17 mouse cellular contexts compared by ENCODE assay signal in genomic region chr11:62824211-62824610, GRCm38 (mm10). TPM values are rescaled to one million over a fixed set of nuclear protein-coding genes. Genes with fewer than 3 reads are reported as not detected.
DNase-seq lines count a peak whose midpoint lies in the region; ATAC-seq and TF ChIP-seq lines count a peak whose summit lies in the region.
"Had no signal": no experiment of that assay in that cellular context is flagged by ENCODE, and none has a peak within 500 bp of the region (broad histone marks: within the 10 kb centered on the region; RNA-seq: fewer than 3 reads in every experiment).

No protein-coding gene starts in this region.

- no peak for DNase-seq in limb, embryonic 10.5 days (ENCODE audit: low spot score)
- DNase-seq in MEL-GATA-1-ER (ENCODE audit: extremely low read depth, low read depth): peak; percentile 45
- no peak for DNase-seq in cerebellum, adult 11 months
- no peak for DNase-seq in liver, postnatal 0 days
- no peak for DNase-seq in right cerebral cortex, adult 2 months (ENCODE audit: low spot score in 2 of 2)
- DNase-seq: adrenal gland, postnatal 36 days; cerebellum, postnatal 36 days; kidney, adult 8-10 months; thymus, adult 18-20 months had no signal

- no peak overlapping the region for H3K9ac ChIP-seq in limb, embryonic 12.5 days (replicated peaks)
- H3K9ac ChIP-seq in limb, embryonic 13.5 days: no peak overlapping the region
- H3K9ac ChIP-seq in liver, postnatal 0 days (replicated peaks): no peak overlapping the region
- H3K9ac ChIP-seq: hindbrain, embryonic 12.5 days; midbrain, embryonic 15.5 days; neural tube, embryonic 12.5 days had no signal

- TF ChIP-seq CTCF in liver, postnatal 0 days (IDR thresholded peaks at IDR 0.05; ENCODE audit: low read depth): no peak

- no peak for ATAC-seq in limb, embryonic 12.5 days (ENCODE audit: insufficient number of reproducible peaks, insufficient read depth, low FRiP score, low TSS enrichment, low read depth)
- no peak for ATAC-seq in limb, embryonic 13.5 days (ENCODE audit: low FRiP score, low read depth)
- peak; percentile 5; the same call in 1 of the 2 replicates for ATAC-seq in megakaryocyte-erythroid progenitor cell, adult 5-6 weeks (replicated peaks; ENCODE audit: low FRiP score, low TSS enrichment, poor library complexity, severe bottlenecking)
- ATAC-seq in liver, postnatal 0 days: no peak
- ATAC-seq: midbrain, embryonic 15.5 days had no signal

- H3K4me3 ChIP-seq in limb, embryonic 12.5 days (replicated peaks): no peak overlapping the region
- H3K4me3 ChIP-seq in limb, embryonic 10.5 days: no peak overlapping the region
- no peak overlapping the region for H3K4me3 ChIP-seq in limb, embryonic 13.5 days
- no peak overlapping the region for H3K4me3 ChIP-seq in liver, postnatal 0 days (ENCODE audit: low read depth, low read length)
- H3K4me3 ChIP-seq: hindbrain, embryonic 12.5 days; midbrain, embryonic 15.5 days; neural tube, embryonic 12.5 days had no signal

- H3K27me3 ChIP-seq in limb, embryonic 12.5 days: peaks cover 2% of the 10 kb centered on the region; the same call in 1 of the 2 replicates
- H3K27me3 ChIP-seq in limb, embryonic 10.5 days (ENCODE audit: low read depth, poor library complexity, severe bottlenecking): peaks cover 4% of the 10 kb centered on the region; the same call in 1 of the 2 replicates
- H3K27me3 ChIP-seq in limb, embryonic 13.5 days: no peaks in the 10 kb centered on the region
- H3K27me3 ChIP-seq in liver, postnatal 0 days (ENCODE audit: insufficient read depth, low read length): no peaks in the 10 kb centered on the region
- H3K27me3 ChIP-seq: hindbrain, embryonic 12.5 days; midbrain, embryonic 15.5 days; neural tube, embryonic 12.5 days had no signal

- TF ChIP-seq EP300 in liver, postnatal 0 days (IDR thresholded peaks at IDR 0.05; ENCODE audit: low read depth): no peak

- H3K36me3 ChIP-seq in limb, embryonic 12.5 days: no peaks in the 10 kb centered on the region
- H3K36me3 ChIP-seq in limb, embryonic 10.5 days: no peaks in the 10 kb centered on the region
- H3K36me3 ChIP-seq in limb, embryonic 13.5 days: 0 out of 2 replicates have a peak, but pooled peaks cover 5% of the 10 kb centered on the region
- no peaks in the 10 kb centered on the region for H3K36me3 ChIP-seq in liver, postnatal 0 days (replicated peaks; ENCODE audit: insufficient read depth, low read length)
- H3K36me3 ChIP-seq: hindbrain, embryonic 12.5 days; midbrain, embryonic 15.5 days; neural tube, embryonic 12.5 days had no signal

- peaks cover 47% of the 10 kb centered on the region for H3K4me1 ChIP-seq in limb, embryonic 12.5 days (replicated peaks)
- H3K4me1 ChIP-seq in limb, embryonic 10.5 days: peaks cover 44% of the 10 kb centered on the region
- peaks cover 53% of the 10 kb centered on the region for H3K4me1 ChIP-seq in limb, embryonic 13.5 days
- H3K4me1 ChIP-seq in liver, postnatal 0 days (ENCODE audit: insufficient read depth): peaks cover 21% of the 10 kb centered on the region

- 58% methylated on average over 7 of the region's 7 CpGs for WGBS in limb, embryonic 12.5 days
- 72% methylated on average over 7 of the region's 7 CpGs for WGBS in limb, embryonic 10.5 days
- 44% methylated on average over 7 of the region's 7 CpGs for WGBS in limb, embryonic 13.5 days
- WGBS in liver, postnatal 0 days (ENCODE audit: insufficient replicate concordance): 44% methylated on average over 7 of the region's 7 CpGs

- H3K27ac ChIP-seq in limb, embryonic 12.5 days: no peak overlapping the region
- H3K27ac ChIP-seq in limb, embryonic 10.5 days: no peak overlapping the region
- H3K27ac ChIP-seq in limb, embryonic 13.5 days: no peak overlapping the region
- no peak overlapping the region for H3K27ac ChIP-seq in liver, postnatal 0 days (ENCODE audit: low read depth)
- H3K27ac ChIP-seq: hindbrain, embryonic 12.5 days; midbrain, embryonic 15.5 days; neural tube, embryonic 12.5 days had no signal

- H3K4me2 ChIP-seq in limb, embryonic 12.5 days: 0 out of 2 replicates have a peak overlapping the region, but pooled peaks have one; percentile 3
- peak overlapping the region; percentile 36 for H3K4me2 ChIP-seq in limb, embryonic 13.5 days (replicated peaks)
- no peak overlapping the region for H3K4me2 ChIP-seq in liver, postnatal 0 days (ENCODE audit: low read depth, low read length)
- H3K4me2 ChIP-seq: hindbrain, embryonic 12.5 days; midbrain, embryonic 15.5 days; neural tube, embryonic 12.5 days had no signal

- H3K9me3 ChIP-seq in limb, embryonic 12.5 days: no peaks in the 10 kb centered on the region
- H3K9me3 ChIP-seq in limb, embryonic 10.5 days (replicated peaks): no peaks in the 10 kb centered on the region
- no peaks in the 10 kb centered on the region for H3K9me3 ChIP-seq in limb, embryonic 13.5 days
- no peaks in the 10 kb centered on the region for H3K9me3 ChIP-seq in liver, postnatal 0 days (ENCODE audit: low read length)
- H3K9me3 ChIP-seq: hindbrain, embryonic 12.5 days; midbrain, embryonic 15.5 days; neural tube, embryonic 12.5 days had no signal

RNA-seq across cellular contexts. Expression of gene Trim16, which starts 4.2 kb away (rescaled TPM):
- 8.3 and 10.1 TPM in 2 replicates for polyA plus RNA-seq in limb, embryonic 12.5 days (2016; fragmentation: Nextera tagmentation; extraction: Ambion mirVana)
- polyA plus RNA-seq in limb, embryonic 10.5 days (2016; fragmentation: Nextera tagmentation; extraction: Ambion mirVana): 2.9 and 3.3 TPM in 2 replicates
- polyA plus RNA-seq in limb, embryonic 13.5 days (2015; fragmentation: Nextera tagmentation; extraction: Ambion mirVana): 17.0 and 17.7 TPM in 2 replicates
- 7.5 and 9.7 TPM in 2 replicates for total RNA-seq in megakaryocyte-erythroid progenitor cell, adult 5-6 weeks (2014; fragmentation: Nextera tagmentation)
- total RNA-seq in megakaryocyte-erythroid progenitor cell, adult 5-6 weeks (2017): 5.5 and 8.4 TPM in 2 replicates
- 0.85 and 0.91 TPM in 2 replicates for polyA plus RNA-seq in liver, postnatal 0 days (2015; fragmentation: Nextera tagmentation; extraction: Ambion mirVana)

RNA-seq across cellular contexts. Expression of gene Fbxw10, which starts 22.7 kb away (rescaled TPM):
- 0.59 and 0.73 TPM in 2 replicates for polyA plus RNA-seq in limb, embryonic 12.5 days (2016; fragmentation: Nextera tagmentation; extraction: Ambion mirVana)
- 0.31 and 0.84 TPM in 2 replicates for polyA plus RNA-seq in limb, embryonic 10.5 days (2016; fragmentation: Nextera tagmentation; extraction: Ambion mirVana)
- 0.84 and 1.0 TPM in 2 replicates for polyA plus RNA-seq in limb, embryonic 13.5 days (2015; fragmentation: Nextera tagmentation; extraction: Ambion mirVana)
- 2.4 TPM in 1 of 2 replicates, not detected in the other for total RNA-seq in megakaryocyte-erythroid progenitor cell, adult 5-6 weeks (2014; fragmentation: Nextera tagmentation)
- 0.91 and 2.3 TPM in 2 replicates for total RNA-seq in megakaryocyte-erythroid progenitor cell, adult 5-6 weeks (2017)
- 0.13 and 0.20 TPM in 2 replicates for polyA plus RNA-seq in liver, postnatal 0 days (2015; fragmentation: Nextera tagmentation; extraction: Ambion mirVana)
- total RNA-seq: liver, adult 2 months had no signal
- polyA plus RNA-seq: liver, adult 2 months had no signal

RNA-seq across cellular contexts. Expression of gene Zfp286, which starts 34.9 kb away (rescaled TPM):
- 37.5 and 42.7 TPM in 2 replicates for polyA plus RNA-seq in limb, embryonic 12.5 days (2016; fragmentation: Nextera tagmentation; extraction: Ambion mirVana)
- 22.4 and 29.8 TPM in 2 replicates for polyA plus RNA-seq in limb, embryonic 10.5 days (2016; fragmentation: Nextera tagmentation; extraction: Ambion mirVana)
- polyA plus RNA-seq in limb, embryonic 13.5 days (2015; fragmentation: Nextera tagmentation; extraction: Ambion mirVana): 37.7 and 37.8 TPM in 2 replicates
- 1.8 and 2.6 TPM in 2 replicates for total RNA-seq in megakaryocyte-erythroid progenitor cell, adult 5-6 weeks (2014; fragmentation: Nextera tagmentation)
- total RNA-seq in megakaryocyte-erythroid progenitor cell, adult 5-6 weeks (2017): 0.57 TPM in 1 of 2 replicates, not detected in the other
- polyA plus RNA-seq in liver, postnatal 0 days (2015; fragmentation: Nextera tagmentation; extraction: Ambion mirVana): 0.39 and 0.69 TPM in 2 replicates
- polyA plus RNA-seq: C2C12; liver, adult 2 months had no signal

RNA-seq across cellular contexts. Expression of gene Tvp23b, which starts 55.0 kb away (rescaled TPM):
- 45.0 and 46.0 TPM in 2 replicates for polyA plus RNA-seq in limb, embryonic 12.5 days (2016; fragmentation: Nextera tagmentation; extraction: Ambion mirVana)
- polyA plus RNA-seq in limb, embryonic 10.5 days (2016; fragmentation: Nextera tagmentation; extraction: Ambion mirVana): 37.9 and 43.4 TPM in 2 replicates
- polyA plus RNA-seq in limb, embryonic 13.5 days (2015; fragmentation: Nextera tagmentation; extraction: Ambion mirVana): 64.2 and 67.1 TPM in 2 replicates
- total RNA-seq in megakaryocyte-erythroid progenitor cell, adult 5-6 weeks (2014; fragmentation: Nextera tagmentation): 25.3 and 32.2 TPM in 2 replicates
- total RNA-seq in megakaryocyte-erythroid progenitor cell, adult 5-6 weeks (2017): 47.2 and 68.9 TPM in 2 replicates
- 29.1 and 29.4 TPM in 2 replicates for polyA plus RNA-seq in liver, postnatal 0 days (2015; fragmentation: Nextera tagmentation; extraction: Ambion mirVana)

Comparison
In these comparisons a context has a peak if more than half of its experiments do, and no peak if none do; other contexts are left out.
1. RNA of gene Zfp286, which starts 34.9 kb away (polyA plus RNA-seq): 37.7 to 37.8 TPM in limb, embryonic 13.5 days, 37.5 to 42.7 TPM in limb, embryonic 12.5 days and 22.4 to 29.8 TPM in limb, embryonic 10.5 days; 0.39 to 0.69 TPM in liver, postnatal 0 days; every median in the first group is over 10 times any median in the second.